Mouse (Mus musculus): ENCODE results near the gene Slc39a11.

The Slc39a11 gene

DNA sequence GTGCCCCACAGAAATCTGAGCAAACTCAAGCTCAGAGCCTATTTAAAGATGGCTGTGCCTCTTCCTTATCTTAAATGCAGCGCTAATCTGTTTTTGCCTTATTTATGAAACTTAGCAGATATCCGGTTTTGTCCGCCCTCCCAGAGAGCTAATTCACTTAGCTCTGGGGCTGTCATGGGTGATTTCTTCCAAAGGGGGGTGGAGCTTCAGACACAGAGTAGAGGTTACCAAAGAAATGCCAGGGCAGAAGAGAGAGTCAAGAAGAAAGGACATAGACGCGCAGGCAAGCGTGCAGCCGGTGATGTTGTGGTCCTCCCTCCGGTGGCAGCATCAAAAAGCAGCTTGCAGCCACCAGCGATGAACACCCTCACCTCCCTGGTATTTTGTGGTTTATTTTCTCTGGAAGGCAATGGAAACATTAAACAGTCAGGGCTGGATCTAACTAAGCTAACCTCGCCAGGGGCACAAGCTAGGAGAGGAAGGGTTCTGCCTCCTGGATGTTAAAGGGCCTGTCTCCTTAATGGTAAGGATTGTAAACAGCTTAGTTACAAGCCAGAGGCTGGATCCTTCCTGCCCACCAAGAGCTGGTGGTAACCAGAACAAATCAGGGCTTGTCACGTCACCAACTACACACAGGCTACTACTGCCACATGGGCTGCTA is 103.5 kb downstream of the Slc39a11 start:
- DNase-seq (ENCODE audit: low read depth, low spot score) = no peak

DNA sequence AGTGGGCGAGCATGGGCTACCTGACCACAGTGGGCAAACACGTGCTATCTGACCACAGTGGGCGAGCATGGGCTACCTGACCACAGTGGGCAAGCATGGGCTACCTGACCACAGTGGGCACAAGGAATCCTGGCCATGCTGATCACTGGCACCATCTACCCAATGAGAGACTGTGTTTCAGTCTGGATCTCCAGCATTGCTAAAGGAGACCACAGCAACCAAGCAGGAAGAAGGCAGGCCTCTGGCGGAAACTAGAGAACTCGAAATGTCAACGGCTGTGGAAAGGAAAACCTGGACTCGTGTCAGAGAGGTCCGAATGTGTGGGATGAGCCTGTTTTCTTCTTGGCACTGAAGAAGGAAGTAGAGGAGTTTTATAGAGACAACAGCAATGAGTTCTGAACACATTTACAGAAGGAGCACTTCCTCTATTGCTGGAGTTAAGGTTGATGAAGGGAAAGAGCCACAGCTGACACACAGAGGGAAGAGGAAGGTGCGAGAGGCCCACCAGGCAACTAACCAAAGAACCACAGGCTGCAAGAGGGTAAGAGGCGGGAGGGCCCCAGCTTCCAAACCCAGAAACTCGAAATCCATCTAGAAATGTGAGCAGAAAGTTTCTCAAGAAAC is 105.8 kb downstream of the Slc39a11 start:
- no peak for DNase-seq (ENCODE audit: low read depth, low spot score)

DNA sequence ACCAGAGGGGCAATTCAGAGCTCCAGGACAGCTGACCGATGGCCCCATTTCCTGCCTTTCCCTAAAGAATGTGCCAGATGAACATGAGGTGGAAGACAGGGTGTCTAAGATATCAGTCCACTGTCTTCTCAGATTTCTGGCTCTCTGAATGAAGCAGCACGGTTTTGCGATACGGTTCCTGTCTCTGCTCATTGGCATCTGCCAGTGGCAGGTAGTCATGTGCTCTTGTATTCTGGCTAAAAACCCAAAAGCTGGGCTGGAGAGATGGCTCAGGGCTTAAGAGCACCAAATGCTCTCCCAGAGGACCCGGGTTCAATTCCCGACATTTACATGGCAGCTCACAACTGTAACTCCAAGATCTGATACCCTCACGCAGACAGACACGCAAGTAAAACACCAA is 108.8 kb downstream of the Slc39a11 start:
- no peak for DNase-seq (ENCODE audit: low read depth, low spot score)

DNA sequence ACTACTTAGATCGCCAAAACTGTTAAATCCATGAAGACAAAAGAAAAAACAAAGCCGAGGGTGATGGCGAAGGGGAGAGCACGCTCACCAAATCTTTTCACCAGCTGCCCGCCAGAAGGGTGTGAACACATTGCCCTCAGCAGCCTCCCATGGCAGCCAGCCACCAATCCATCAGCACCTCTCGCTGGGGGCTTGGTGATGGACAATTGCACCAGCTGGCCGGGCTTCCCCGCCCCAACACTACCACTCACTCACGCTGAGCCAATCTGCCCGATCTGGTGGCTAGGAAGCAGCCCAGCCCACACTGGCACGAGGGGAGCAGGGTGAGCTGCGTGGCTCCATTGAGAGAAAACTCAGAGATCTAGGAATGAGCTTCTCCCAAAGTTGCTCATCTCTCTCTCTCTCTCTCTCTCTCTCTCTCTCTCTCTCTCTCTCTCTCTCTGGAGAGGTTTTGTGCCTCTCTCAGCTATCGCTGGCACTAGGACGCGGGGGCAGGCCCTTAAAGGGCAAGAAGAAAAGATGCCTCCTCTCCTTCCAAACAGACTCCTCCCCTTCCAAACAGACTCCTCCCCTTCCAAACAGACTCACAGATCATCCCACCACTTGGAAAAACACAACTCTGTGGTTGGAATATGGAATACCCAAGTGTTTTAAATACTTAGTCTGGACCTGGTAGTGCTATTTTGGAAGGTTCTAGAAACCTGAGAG is 110.2 kb downstream of the Slc39a11 start:
- DNase-seq (ENCODE audit: low read depth, low spot score) = no peak

DNA sequence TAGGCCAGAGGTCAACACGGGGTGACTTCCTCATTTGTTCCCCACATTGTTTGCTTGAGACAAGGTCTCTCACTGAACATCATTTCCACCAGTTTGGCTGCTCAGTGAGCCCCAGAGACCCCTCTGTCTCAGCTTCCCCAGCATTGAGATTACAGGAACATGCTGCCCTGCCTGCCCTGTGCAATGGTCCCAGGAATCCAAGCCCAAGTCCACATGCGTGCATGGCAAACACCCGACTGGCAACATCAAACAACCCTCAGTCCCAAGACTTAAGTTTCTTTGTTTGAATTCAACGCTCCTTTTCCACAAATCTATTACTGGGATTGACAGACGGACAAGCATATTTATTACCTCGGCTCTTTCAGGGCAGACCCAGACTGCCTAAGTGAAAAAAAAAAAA is 110.8 kb downstream of the Slc39a11 start:
- DNase-seq (ENCODE audit: low read depth, low spot score) = no peak

DNA sequence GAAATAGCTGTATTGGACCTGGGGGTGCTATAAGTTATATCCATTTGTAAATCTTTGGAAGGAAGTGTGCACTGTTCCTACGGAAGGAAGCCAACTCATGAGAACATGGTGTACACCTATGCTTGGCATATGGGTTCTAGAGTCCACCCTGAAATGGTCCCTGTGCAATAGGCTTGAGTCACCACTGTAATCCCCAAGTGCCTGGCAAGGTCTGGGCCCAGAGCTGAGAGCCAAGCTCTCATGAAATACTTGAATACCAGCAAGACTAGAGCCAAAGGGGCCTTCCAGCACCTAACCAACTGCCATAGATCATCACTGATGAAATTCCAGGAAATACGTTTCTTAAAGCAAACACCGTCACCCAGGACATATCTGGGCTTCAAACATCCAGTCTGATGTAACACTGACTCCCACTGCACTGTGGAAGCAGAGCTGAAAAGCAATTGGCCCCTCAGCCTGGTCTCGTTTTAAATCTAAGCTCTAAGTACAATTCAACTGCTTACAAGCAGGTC is 111.4 kb downstream of the Slc39a11 start:
- DNase-seq (ENCODE audit: low read depth, low spot score) = no peak

DNA sequence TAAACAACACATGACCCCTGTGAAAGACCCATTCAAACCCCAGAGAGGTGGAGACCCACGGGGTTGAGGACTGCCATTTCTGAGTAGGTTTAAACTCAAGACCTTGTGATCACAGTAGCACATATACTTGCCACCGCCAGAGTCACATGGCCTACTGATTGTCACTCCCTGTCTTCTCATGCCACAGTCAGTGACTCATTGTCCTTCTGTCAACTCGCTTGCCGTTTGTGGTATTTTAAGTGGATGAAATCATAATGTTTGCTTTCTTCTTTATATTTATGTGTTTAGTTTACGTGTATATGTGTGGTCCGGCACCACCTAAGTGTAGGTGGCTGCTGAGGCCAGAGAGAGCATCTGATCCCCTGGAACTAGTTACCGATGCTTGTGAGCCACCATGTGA is 112.2 kb downstream of the Slc39a11 start:
- DNase-seq (ENCODE audit: low read depth, low spot score) = no peak

DNA sequence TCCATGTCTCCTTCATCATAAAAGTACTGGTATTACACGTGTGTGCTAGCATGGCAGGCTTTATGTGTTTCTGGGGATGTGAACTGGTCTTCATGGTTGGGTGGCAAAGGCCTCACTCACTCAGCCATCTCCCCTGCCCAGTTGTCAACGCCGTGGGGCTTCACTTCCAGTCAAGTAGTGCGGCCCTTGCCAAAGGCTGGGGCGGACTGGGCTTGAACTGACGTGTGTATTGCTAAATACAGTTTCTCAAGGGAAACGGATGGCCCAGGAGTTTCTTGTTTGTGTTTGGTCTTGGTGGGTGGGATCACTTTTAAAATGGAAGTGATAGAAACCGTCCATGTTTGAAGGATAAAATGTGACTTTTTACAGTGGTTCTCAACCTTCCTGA is 112.7 kb downstream of the Slc39a11 start:
- no peak for DNase-seq (ENCODE audit: low read depth, low spot score)

DNA sequence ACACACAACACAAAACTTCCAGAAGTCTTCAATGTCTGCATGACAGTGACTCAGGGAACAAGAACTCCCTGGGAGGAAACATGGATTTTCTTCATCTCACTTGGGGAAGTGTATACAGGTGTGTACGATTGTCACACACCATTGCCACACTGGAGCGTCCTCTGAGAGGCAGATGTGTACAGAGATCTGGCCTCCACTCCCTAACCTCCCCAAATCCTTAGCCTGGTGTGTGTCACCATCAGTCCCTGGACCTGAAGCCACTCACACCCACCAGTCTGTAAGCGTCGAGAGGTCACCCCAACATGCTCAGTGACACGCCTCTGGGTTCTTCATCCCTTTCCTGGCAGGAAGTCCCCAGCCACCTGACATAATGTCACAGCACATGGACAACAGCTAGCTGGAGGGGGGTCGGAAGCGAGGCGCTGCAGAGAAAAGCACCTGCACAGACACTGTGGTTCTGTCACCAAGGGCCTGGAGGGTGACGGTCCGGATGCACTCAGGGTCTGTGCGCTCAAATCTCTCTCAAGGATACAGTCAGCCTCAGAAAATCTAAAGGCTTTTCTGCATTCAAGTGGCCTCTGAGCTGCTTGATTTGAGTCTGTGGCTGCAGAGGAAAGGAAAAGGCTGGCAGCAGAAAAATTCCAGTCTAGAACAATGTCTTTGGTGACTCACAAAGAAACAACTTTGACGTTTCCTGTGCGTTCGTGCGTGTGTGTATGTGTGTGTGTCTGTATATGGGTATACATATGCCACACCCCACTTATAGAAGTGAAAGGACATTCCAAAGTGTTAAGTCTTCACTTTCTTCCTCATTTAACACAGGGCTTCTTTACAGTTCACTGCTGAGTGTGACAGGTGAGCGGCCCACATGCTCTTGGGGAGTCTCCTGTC is 113.3 kb downstream of the Slc39a11 start:
- peak; percentile 43 for DNase-seq (ENCODE audit: low read depth, low spot score)

DNA sequence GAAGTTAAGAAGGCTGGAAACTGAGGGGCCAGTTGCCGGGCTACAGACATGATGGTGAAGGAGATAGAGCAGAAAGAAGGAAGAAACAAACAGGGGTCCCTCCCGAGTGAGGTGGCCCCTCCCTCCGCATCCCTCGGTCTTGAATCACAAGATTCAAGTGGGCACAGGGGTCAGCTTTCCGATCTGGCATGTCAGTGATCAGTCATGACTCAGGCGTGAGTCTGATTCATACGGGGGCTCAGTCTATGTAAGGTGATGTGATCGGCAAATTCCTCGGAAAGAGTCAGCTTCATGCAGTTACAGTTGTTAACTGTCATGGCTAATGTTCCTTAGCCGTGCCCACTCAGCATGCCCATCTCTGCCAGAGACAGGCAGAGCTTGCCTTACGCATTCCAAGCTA is 115.5 kb downstream of the Slc39a11 start:
- DNase-seq (ENCODE audit: low read depth, low spot score) = no peak

DNA sequence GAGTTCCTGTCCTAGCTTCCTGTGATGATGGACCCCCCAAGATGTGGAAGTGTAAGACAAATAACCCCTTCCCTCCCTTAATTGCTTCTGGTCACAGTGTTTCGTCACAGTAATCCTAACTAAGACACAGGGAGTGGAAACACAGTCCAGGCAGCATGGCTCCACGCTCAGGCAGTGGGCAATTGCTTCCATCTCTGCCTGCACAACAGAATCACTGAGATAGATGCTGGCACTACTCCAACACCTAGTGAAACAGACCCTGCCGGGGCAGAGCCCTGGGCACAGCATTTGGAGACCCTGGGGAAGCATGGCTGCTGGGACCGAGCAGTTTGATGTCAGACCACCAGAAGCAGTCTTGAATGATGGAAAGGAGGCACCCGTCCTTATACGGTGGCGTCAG is 115.9 kb downstream of the Slc39a11 start:
- DNase-seq (ENCODE audit: low read depth, low spot score) = no peak

DNA sequence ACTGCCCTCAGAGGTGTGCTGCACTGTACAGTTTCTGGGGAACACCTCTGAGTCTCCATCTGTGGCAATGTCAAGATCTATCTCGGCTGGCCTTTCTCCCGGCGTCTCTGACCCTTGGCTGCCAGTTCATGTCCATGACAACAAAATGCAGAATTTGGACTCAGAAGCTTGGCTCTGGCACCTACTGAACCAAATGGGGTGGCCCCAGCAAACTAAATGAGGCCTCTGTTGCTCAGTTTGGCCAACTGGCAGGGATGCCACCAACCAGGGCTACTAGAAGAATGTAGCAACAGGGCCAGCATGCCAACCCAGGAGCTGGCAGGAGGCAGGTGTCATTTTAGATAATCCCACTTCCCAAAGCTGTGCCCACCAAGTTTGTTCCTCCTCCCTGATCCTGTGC is 121.5 kb downstream of the Slc39a11 start:
- DNase-seq (ENCODE audit: low read depth, low spot score) = no peak

DNA sequence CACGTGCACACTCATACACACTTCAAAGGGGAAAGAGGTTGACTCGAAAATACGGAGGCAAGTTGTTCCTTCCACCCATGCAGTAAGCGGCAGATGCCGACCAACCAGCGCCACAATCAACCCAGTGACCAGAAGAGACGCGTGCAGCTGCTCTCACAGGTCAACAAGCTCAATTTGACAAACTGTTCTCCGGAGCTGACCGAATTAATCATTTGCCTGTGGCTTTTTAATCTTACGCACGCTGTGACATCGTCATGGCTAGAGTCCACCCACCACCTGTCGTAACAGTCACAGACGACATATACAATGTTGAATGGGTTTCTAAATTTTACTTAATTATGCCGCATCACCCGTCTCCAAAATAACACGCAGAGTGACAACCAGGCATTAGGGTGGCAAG is 124.1 kb downstream of the Slc39a11 start:
- no peak for DNase-seq (ENCODE audit: low read depth, low spot score)

DNA sequence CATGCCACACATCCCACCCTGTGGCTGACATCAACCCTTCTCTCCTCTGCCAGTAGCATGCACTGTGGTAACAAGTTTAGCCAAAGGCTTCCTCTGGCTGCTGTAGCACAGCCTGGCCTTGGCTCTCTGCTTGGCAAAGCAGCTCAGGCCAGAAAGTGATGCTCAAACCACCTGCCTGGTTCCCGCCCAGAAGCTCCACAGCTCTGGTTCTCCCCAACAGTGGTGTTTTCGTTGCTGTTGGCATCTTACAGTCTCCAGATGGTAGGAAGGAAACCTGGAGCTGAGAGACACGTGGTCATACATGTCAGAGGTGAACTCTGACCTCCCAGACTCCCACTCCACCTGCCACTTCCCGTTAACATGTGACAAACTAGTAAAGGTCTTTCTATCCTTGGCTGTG is 127.2 kb downstream of the Slc39a11 start:
- no peak for DNase-seq (ENCODE audit: low read depth, low spot score)

DNA sequence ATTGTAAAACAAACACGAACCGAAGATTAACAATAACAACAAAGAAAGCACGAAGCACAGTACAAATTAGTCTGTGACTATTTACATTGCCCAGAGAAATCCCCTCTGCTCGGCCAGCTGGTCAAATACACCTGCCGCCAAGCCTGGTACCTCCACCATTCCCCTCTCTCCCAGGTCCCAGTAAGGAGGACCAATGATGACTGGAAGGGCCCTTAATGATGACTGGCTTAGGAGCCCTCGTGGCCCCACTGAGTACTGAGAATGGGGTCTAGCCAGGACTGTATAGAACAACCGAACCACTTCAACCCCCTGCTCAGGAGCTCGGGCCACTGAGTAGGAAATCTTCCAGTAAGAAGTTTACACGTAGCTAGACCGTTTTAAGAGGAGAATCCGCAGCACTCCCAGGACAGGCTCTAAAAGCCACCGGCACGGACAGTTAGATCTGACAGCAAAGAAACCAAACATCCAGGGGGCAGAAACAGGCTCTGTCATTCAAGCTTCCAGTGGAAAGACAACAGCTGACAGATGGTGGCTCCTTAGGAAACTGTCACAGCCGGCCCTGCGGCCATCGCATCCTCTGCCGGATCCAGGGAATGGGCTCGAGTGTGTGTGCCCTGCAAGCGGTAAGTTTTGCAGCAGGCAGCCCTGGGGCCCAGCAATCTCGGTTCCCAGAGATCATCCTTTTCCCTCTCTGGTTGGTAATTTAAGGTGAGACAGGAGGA is 128.2 kb downstream of the Slc39a11 start:
- DNase-seq (ENCODE audit: low read depth, low spot score) = no peak

DNA sequence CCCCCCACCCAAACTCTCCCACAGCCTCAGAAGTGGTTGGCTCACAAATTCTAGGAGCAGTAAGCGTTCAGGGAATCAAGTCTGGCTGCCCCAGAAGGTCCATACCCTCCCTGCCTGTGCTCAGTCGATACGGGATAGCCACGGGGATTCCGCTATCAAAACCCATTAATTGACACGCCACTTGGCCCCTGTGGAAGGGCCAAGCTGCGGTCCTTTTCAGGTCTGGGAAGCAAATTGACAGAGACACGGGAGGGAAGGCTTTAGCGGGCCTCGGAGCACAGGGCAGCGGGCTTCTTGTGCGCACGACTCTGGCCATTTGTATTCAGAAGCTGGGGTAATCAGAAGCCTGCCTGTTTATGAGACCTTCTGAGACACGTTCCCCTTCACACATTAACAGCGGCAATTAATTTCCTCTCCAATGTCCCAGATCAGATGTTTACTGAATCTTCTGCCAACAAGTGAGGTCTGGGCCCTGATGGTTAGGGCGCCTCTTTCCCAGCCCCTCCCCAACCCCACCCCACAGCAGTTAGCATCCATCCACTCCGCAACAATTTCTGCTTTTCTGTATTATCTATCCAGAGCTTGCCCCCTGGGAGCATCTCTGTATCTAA is 128.9 kb downstream of the Slc39a11 start:
- no peak for DNase-seq (ENCODE audit: low read depth, low spot score)

DNA sequence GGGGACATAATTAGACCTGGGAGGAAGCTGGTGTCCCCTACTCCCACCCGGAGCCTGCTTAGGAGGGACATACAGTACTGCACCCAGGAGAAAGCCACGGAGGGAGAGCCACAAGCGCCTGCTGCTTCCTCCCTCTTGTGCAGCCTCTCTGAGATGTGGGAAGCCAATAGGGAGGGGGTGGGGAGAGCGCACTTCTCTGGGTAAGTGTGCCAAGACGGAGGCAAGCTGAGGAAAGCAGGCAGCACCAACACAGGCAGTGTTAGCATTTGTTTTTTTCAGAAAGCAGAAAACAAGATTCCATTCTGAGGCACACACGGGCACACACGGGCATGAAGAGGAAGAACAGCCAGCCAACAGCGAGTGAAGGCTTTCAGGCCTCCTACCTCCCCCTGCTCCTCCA is 129.5 kb downstream of the Slc39a11 start:
- DNase-seq (ENCODE audit: low read depth, low spot score) = no peak

DNA sequence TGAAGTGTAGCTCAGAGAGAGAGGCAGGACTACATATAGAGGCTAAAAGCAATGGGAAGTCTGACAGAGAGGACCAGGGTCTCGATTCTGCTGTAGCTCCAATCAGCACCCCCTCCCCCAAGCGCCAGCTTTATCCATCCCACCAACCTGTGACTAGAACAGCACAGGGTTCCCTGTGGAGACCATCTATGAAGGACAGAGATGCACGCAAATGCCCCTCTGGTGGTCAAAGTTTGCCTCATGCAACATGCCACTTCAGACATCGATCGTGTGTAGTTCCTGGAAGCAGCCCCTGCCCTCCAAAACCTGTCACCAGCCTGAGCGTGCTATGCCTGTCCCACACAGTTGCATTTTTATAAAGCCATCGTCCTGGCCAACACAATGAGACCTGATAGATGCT is 129.9 kb downstream of the Slc39a11 start:
- no peak for DNase-seq (ENCODE audit: low read depth, low spot score)

DNA sequence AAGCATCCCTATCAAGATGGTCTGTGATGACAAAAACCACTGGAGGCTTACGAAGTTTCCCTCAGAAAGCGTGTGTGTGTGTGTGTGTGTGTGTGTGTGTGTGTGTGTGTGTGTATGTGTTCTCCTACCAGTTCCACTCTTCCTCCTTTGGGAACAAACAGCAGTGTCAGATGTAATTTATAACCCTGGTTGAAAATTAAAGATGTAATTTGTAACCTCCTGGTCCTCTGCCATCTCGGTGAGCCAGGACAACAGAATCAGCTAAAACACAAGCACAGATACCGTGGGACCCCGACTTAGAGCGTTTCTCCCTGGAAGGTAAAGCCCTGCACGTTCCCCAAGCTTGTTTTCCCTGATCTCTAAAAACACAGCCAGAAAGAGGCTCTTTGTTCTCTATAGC is 131.7 kb downstream of the Slc39a11 start:
- DNase-seq (ENCODE audit: low read depth, low spot score) = no peak

DNA sequence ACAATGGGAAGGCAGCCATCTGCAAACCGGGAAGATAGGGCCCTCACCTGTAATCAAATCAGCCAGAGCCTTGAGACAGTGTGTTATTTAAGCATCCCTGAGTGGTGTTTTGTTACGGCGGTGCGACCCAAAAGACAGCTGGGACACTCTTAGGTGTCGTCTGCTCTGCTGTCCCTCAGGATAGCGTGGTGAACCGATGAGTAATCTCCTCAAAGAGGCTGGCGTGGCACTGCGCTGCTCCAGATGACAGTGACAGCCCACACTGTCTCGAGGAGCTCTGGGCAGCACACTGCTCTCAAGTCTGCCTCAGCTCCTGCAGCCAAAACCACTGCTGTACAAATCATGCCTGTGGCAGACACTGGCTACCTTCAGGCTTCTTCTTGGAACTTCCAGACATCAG is 133.7 kb downstream of the Slc39a11 start:
- no peak for DNase-seq (ENCODE audit: low read depth, low spot score)

DNA sequence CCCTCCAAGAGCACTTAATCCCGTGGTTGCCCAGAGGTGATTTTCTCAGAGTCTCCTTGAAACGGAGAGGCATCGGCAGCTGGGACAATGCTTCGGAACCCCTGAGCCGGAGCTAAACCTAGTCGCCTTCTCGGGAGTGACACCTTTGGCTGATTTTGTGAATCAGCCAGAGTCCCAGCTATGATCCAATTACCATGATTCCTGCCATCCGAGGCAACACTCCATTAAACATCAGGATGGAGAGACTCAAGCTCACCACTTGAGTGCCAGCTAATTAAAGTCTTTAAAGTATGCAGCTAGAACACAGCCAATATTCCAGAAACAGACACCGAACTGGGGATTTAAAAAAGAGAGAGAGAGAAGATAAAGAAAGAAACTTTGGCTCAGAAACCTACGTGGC is 136.9 kb downstream of the Slc39a11 start:
- no peak for DNase-seq (ENCODE audit: low read depth, low spot score)
